Mouse (Mus musculus): ENCODE results near the gene Dlx3.

DNA sequence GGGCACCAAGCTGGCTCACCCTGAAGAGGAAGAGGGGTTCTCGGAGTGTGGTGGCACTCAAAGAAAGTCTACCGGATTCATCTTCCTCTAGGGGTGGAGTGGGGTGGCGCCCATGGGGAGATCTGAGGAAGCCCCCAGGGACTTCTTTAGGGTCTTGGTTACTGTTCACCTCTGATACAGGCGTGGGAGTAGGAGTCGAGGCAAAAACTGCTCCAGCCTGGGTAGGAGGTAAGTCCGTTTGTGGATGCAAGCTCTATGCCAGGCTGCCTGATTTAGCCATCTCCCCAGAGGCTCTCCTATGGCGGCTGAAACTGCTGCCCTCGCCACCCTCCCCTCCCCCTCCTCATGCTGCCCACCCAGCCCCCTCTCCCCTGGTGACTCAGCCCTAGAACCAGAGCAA, 47.8 kb upstream of the Dlx3 start:
- TF ChIP-seq POLR2A (IDR thresholded peaks at IDR 0.05; ENCODE audit: borderline replicate concordance, extremely low read depth, low read depth, low read length) (no peak), CTCF (IDR thresholded peaks at IDR 0.05; ENCODE audit: insufficient read depth, low read length) (no peak)
